Mouse (Mus musculus): ENCODE results near the gene Cdc34b.

DNA sequence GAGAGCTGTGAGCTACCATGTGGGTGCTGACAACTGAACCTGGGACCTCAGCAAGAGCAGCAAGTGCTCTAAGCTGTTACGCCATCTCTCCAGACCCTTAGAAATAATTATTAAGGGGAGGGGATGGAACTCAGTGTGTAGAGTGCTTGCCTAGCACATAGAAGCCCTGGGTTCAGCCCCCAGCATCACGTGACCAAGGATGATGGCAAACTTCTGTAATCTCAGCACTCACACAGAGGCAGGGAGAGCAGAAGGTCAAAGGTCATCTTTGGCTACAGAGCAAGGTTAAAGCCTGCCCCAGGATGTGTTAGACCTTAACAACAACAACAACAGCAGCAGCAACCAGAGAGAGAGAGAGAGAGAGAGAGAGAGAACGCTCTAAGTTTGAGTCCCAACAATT is 13.0 kb upstream of the Cdc34b start:
- TF ChIP-seq CTCF (IDR thresholded peaks at IDR 0.05; ENCODE audit: low read depth, low read length), result no peak
- no peak for TF ChIP-seq POLR2A (IDR thresholded peaks at IDR 0.05; ENCODE audit: insufficient read depth, low read length)
